Comparison of ENCODE assay signal across 8 mouse cellular contexts in genomic region chr17:33757231-33757630, GRCm38 (mm10). TPM values are rescaled to one million over a fixed set of nuclear protein-coding genes. Genes with fewer than 3 reads are reported as not detected.
DNase-seq lines count a peak whose midpoint lies in the region; TF ChIP-seq lines count a peak whose summit lies in the region.

No protein-coding gene starts in this region.

- H3K27ac ChIP-seq in left cerebral cortex, adult 2 months: no peak overlapping the region; the same call in 1 of the 2 replicates

- intact Hi-C loops in heart, postnatal 25 days (cut with DNase I): no loop called here
- intact Hi-C loops in left cerebral cortex, adult 2 months (cut with DNase I): no loop called here

- peak; percentile 96 for DNase-seq in heart, adult 11 months
- no peak for DNase-seq in heart, postnatal 25 days (ENCODE audit: low spot score)
- peak; percentile 93 for DNase-seq in adipocyte (ENCODE audit: low spot score)
- peak; percentile 74 for DNase-seq in gastrocnemius, postnatal 25 days
- peak; percentile 61 to 87 for DNase-seq in kidney, postnatal 25 days
- no peak for DNase-seq in left cerebral cortex, adult 9 months (ENCODE audit: low spot score in 2 of 2)
- no peak for DNase-seq in left cerebral cortex, adult 2 months (ENCODE audit: extremely low spot score in 1 of 2, low spot score in 2 of 2)
- no peak for DNase-seq in right cerebral cortex, adult 2 months (ENCODE audit: low spot score in 2 of 2)

- no peak overlapping the region for H3K4me3 ChIP-seq in left cerebral cortex, adult 2 months

- no peak for TF ChIP-seq CTCF in left cerebral cortex, adult 2 months (IDR thresholded peaks at IDR 0.05)

RNA-seq across cellular contexts. Expression of gene Rab11b, which starts 3.1 kb away (rescaled TPM):
- total RNA-seq in heart, postnatal 25 days (2021): 100 to 1,000 TPM; 239 to 261 TPM
- total RNA-seq in gastrocnemius, postnatal 25 days (2021): 100 to 1,000 TPM; 125 to 136 TPM
- total RNA-seq in left cerebral cortex, adult 2 months (2021): 100 to 1,000 TPM; 345 to 358 TPM

RNA-seq across cellular contexts. Expression of gene Angptl4, which starts 24.4 kb away (rescaled TPM):
- 10 to 100 TPM in 1 of 2 experiments, 1 to 10 TPM in 1; 8.4 to 21.7 TPM for total RNA-seq in heart, postnatal 25 days (2021)
- total RNA-seq in gastrocnemius, postnatal 25 days (2021): 10 to 100 TPM in 1 of 2 experiments, 1 to 10 TPM in 1; 8.1 to 13.3 TPM
- total RNA-seq in left cerebral cortex, adult 2 months (2021): 1 to 10 TPM; 3.4 to 4.3 TPM

RNA-seq across cellular contexts. Expression of gene March2, which starts 38.8 kb away (rescaled TPM):
- total RNA-seq in heart, postnatal 25 days (2021): 100 to 1,000 TPM; 143 to 160 TPM
- 10 to 100 TPM; 89.8 to 90.4 TPM for total RNA-seq in gastrocnemius, postnatal 25 days (2021)
- 10 to 100 TPM; 93.2 to 94.9 TPM for total RNA-seq in left cerebral cortex, adult 2 months (2021)

RNA-seq across cellular contexts. Expression of gene Kank3, which starts 53.1 kb away (rescaled TPM):
- total RNA-seq in heart, postnatal 25 days (2021): 10 to 100 TPM; 55.0 to 69.3 TPM
- total RNA-seq in gastrocnemius, postnatal 25 days (2021): 10 to 100 TPM; 18.5 to 20.7 TPM
- 10 to 100 TPM; 32.3 to 38.7 TPM for total RNA-seq in left cerebral cortex, adult 2 months (2021)

Comparison
In these comparisons a context has a peak if more than half of its experiments do, and no peak if none do; other contexts are left out.
1. DNase-seq: peak in heart, adult 11 months (single experiment), adipocyte (single experiment), gastrocnemius, postnatal 25 days (single experiment) and kidney, postnatal 25 days (2 of 2); none in heart, postnatal 25 days (single experiment), left cerebral cortex, adult 9 months (0 of 2), left cerebral cortex, adult 2 months (0 of 2) and right cerebral cortex, adult 2 months (0 of 2).